In genomic region chr11:51618894-51619408, GRCm38 (mm10) we compare ENCODE assay signal across 8 mouse cellular contexts. TPM values are rescaled to one million over a fixed set of nuclear protein-coding genes. Genes with fewer than 3 reads are reported as not detected.
A peak's percentile ranks its signal among the peaks of the same experiment; 100 is the strongest.
DNase-seq lines count a peak whose midpoint lies in the region; ATAC-seq and TF ChIP-seq lines count a peak whose summit lies in the region.

No protein-coding gene starts in this region.

- peak overlapping the region; percentile 59 for H3K9ac ChIP-seq in heart, embryonic 11.5 days (ENCODE audit: low read depth, low read length)
- H3K9ac ChIP-seq in forebrain, embryonic 15.5 days (replicated peaks), result no peak overlapping the region
- H3K9ac ChIP-seq in liver, embryonic 16.5 days (ENCODE audit: low read depth, low read length), result peak overlapping the region; percentile 33; the same call in 1 of the 2 replicates

- H3K4me2 ChIP-seq in heart, embryonic 11.5 days, result peak overlapping the region; percentile 90
- peak overlapping the region; percentile 84 for H3K4me2 ChIP-seq in forebrain, embryonic 15.5 days (replicated peaks)
- peak overlapping the region; percentile 84 for H3K4me2 ChIP-seq in liver, embryonic 16.5 days (ENCODE audit: low read depth, low read length)

- H3K9me3 ChIP-seq in heart, embryonic 11.5 days (replicated peaks; ENCODE audit: control insufficient read depth, low read length), result no peaks in the 10 kb centered on the region
- H3K9me3 ChIP-seq in E14TG2a.4 (ENCODE audit: low read length), result no peaks in the 10 kb centered on the region
- H3K9me3 ChIP-seq in forebrain, embryonic 15.5 days, result no peaks in the 10 kb centered on the region
- no peaks in the 10 kb centered on the region for H3K9me3 ChIP-seq in liver, embryonic 16.5 days (replicated peaks; ENCODE audit: control insufficient read depth, low read length)

- 47% methylated on average over 8 of the region's 8 CpGs for WGBS in heart, embryonic 11.5 days (ENCODE audit: insufficient replicate concordance)
- WGBS in forebrain, embryonic 15.5 days, result 59% methylated on average over 8 of the region's 8 CpGs
- WGBS in liver, embryonic 16.5 days (ENCODE audit: insufficient replicate concordance), result 37% methylated on average over 8 of the region's 8 CpGs

- H3K4me3 ChIP-seq in heart, embryonic 11.5 days (ENCODE audit: low read depth, low read length), result peak overlapping the region; percentile 95
- H3K4me3 ChIP-seq in E14TG2a.4 (replicated peaks; ENCODE audit: low read length), result peak overlapping the region; percentile 99
- peak overlapping the region; percentile 91 for H3K4me3 ChIP-seq in forebrain, embryonic 15.5 days
- peak overlapping the region; percentile 79 for H3K4me3 ChIP-seq in liver, embryonic 16.5 days (ENCODE audit: low read depth, low read length)

- H3K27me3 ChIP-seq in heart, embryonic 11.5 days (ENCODE audit: control insufficient read depth, insufficient read depth, low read length), result no peaks in the 10 kb centered on the region
- H3K27me3 ChIP-seq in E14TG2a.4 (ENCODE audit: insufficient read depth, low read length), result no peaks in the 10 kb centered on the region
- no peaks in the 10 kb centered on the region for H3K27me3 ChIP-seq in forebrain, embryonic 15.5 days
- H3K27me3 ChIP-seq in liver, embryonic 16.5 days (ENCODE audit: control insufficient read depth, insufficient read depth, low read depth, low read length), result no peaks in the 10 kb centered on the region

- H3K36me3 ChIP-seq in heart, embryonic 11.5 days (ENCODE audit: control insufficient read depth, insufficient read depth, low read length), result peaks cover 18% of the 10 kb centered on the region
- peaks cover 38% of the 10 kb centered on the region for H3K36me3 ChIP-seq in E14TG2a.4 (ENCODE audit: insufficient read depth, low read length)
- H3K36me3 ChIP-seq in forebrain, embryonic 15.5 days, result peaks cover 23% of the 10 kb centered on the region
- H3K36me3 ChIP-seq in liver, embryonic 16.5 days (ENCODE audit: control insufficient read depth, insufficient read depth), result peaks cover 9% of the 10 kb centered on the region

- DNase-seq in heart, adult 9 months (ENCODE audit: low spot score in 2 of 2), result no peak
- no peak for DNase-seq in spleen, postnatal 10 days (ENCODE audit: low spot score in 2 of 2)
- no peak for DNase-seq in right cerebral cortex, postnatal 10 days (ENCODE audit: low spot score in 2 of 2)
- DNase-seq in cerebellum, adult 8-10 months, result no peak

- H3K27ac ChIP-seq in heart, embryonic 11.5 days (ENCODE audit: low read depth, low read length), result no peak overlapping the region
- H3K27ac ChIP-seq in forebrain, embryonic 15.5 days (replicated peaks), result no peak overlapping the region
- peak overlapping the region; percentile 41; the same call in 1 of the 2 replicates for H3K27ac ChIP-seq in liver, embryonic 16.5 days (ENCODE audit: low read length)

- H3K4me1 ChIP-seq in heart, embryonic 11.5 days (ENCODE audit: control insufficient read depth, insufficient read depth, low read length), result peaks cover 15% of the 10 kb centered on the region; the same call in 1 of the 2 replicates
- peaks cover 78% of the 10 kb centered on the region for H3K4me1 ChIP-seq in E14TG2a.4 (replicated peaks; ENCODE audit: low read depth, low read length)
- H3K4me1 ChIP-seq in forebrain, embryonic 15.5 days, result peaks cover 30% of the 10 kb centered on the region
- peaks cover 29% of the 10 kb centered on the region for H3K4me1 ChIP-seq in liver, embryonic 16.5 days (ENCODE audit: control insufficient read depth, low read depth, low read length)

- peak; percentile 12; the same call in 1 of the 2 replicates for ATAC-seq in heart, embryonic 11.5 days (replicated peaks; ENCODE audit: insufficient number of reproducible peaks, low FRiP score, low TSS enrichment)
- ATAC-seq in forebrain, embryonic 15.5 days (replicated peaks), result peak; percentile 52
- no peak for ATAC-seq in liver, embryonic 16.5 days (ENCODE audit: low read depth)

- no peak for TF ChIP-seq CTCF in E14TG2a.4 (conservative IDR thresholded peaks at IDR 0.05; ENCODE audit: low read length)

RNA-seq across cellular contexts. Expression of gene Nhp2, which starts 0.6 kb away (rescaled TPM):
- polyA plus RNA-seq in heart, embryonic 11.5 days (2014; fragmentation: Nextera tagmentation; extraction: Ambion mirVana), result 114 and 131 TPM in 2 replicates
- 98.5 and 102 TPM in 2 replicates for polyA plus RNA-seq in forebrain, embryonic 15.5 days (2015; fragmentation: Nextera tagmentation; extraction: Ambion mirVana)
- polyA plus RNA-seq in liver, embryonic 16.5 days (2015; fragmentation: Nextera tagmentation; extraction: Ambion mirVana), result 69.5 and 79.3 TPM in 2 replicates

RNA-seq across cellular contexts. Expression of gene Hnrnpab, which starts 12.3 kb away (rescaled TPM):
- polyA plus RNA-seq in heart, embryonic 11.5 days (2014; fragmentation: Nextera tagmentation; extraction: Ambion mirVana), result 362 and 384 TPM in 2 replicates
- polyA plus RNA-seq in forebrain, embryonic 15.5 days (2015; fragmentation: Nextera tagmentation; extraction: Ambion mirVana), result 588 and 604 TPM in 2 replicates
- 130 and 132 TPM in 2 replicates for polyA plus RNA-seq in liver, embryonic 16.5 days (2015; fragmentation: Nextera tagmentation; extraction: Ambion mirVana)

RNA-seq across cellular contexts. Expression of gene Rmnd5b, which starts 16.7 kb away (rescaled TPM):
- polyA plus RNA-seq in heart, embryonic 11.5 days (2014; fragmentation: Nextera tagmentation; extraction: Ambion mirVana), result 29.7 and 32.2 TPM in 2 replicates
- 69.6 and 77.7 TPM in 2 replicates for polyA plus RNA-seq in forebrain, embryonic 15.5 days (2015; fragmentation: Nextera tagmentation; extraction: Ambion mirVana)
- polyA plus RNA-seq in liver, embryonic 16.5 days (2015; fragmentation: Nextera tagmentation; extraction: Ambion mirVana), result 16.6 and 17.7 TPM in 2 replicates

RNA-seq across cellular contexts. Expression of gene N4bp3, which starts 31.7 kb away (rescaled TPM):
- polyA plus RNA-seq in heart, embryonic 11.5 days (2014; fragmentation: Nextera tagmentation; extraction: Ambion mirVana), result 4.2 and 6.4 TPM in 2 replicates
- polyA plus RNA-seq in forebrain, embryonic 15.5 days (2015; fragmentation: Nextera tagmentation; extraction: Ambion mirVana), result 10.2 and 10.8 TPM in 2 replicates
- 2.8 and 3.9 TPM in 2 replicates for polyA plus RNA-seq in liver, embryonic 16.5 days (2015; fragmentation: Nextera tagmentation; extraction: Ambion mirVana)

RNA-seq across cellular contexts. Expression of gene D930048N14Rik, which starts 31.8 kb away (rescaled TPM):
- 0.59 and 0.97 TPM in 2 replicates for polyA plus RNA-seq in heart, embryonic 11.5 days (2014; fragmentation: Nextera tagmentation; extraction: Ambion mirVana)
- polyA plus RNA-seq in forebrain, embryonic 15.5 days (2015; fragmentation: Nextera tagmentation; extraction: Ambion mirVana), result 0.47 and 0.57 TPM in 2 replicates
- 0.44 and 0.46 TPM in 2 replicates for polyA plus RNA-seq in liver, embryonic 16.5 days (2015; fragmentation: Nextera tagmentation; extraction: Ambion mirVana)
